Mouse (Mus musculus): ENCODE data around the gene Lamb3. TPM values are rescaled to one million over a fixed set of nuclear protein-coding genes. Genes with fewer than 3 reads are reported as not detected.

Gene Lamb3
- total RNA-seq, 2 experiments from 2014 or later, result 13.7 to 14.9 TPM

- no peak for DNase-seq (ENCODE audit: low spot score)
- intact Hi-C loops (cut with DNase I), result loop anchor here (2.0 kb wide), 1 partner anchor 46 kb away; no protein-coding TSS in a partner anchor
These were observed 123.1 kb downstream of the Lamb3 start for GRCm38 (mm10) chr1:193330626-193331025.

- DNase-seq (ENCODE audit: low spot score), result no peak
- intact Hi-C loops (cut with DNase I), result no loop called here
These were observed 124.5 kb downstream of the Lamb3 start for GRCm38 (mm10) chr1:193332018-193332417.

GRCm38 (mm10) chr1:193332671-193333070, 125.2 kb downstream of the Lamb3 start:
- DNase-seq (ENCODE audit: low spot score), result no peak
- intact Hi-C loops (cut with DNase I), result no loop called here

GRCm38 (mm10) chr1:193333776-193334175, 126.3 kb downstream of the Lamb3 start:
- DNase-seq (ENCODE audit: low spot score), result no peak
- intact Hi-C loops (cut with DNase I), result no loop called here

- intact Hi-C loops (cut with DNase I), result no loop called here
- DNase-seq (ENCODE audit: low spot score), result peak; percentile 20
These were observed 127.0 kb downstream of the Lamb3 start for GRCm38 (mm10) chr1:193334546-193334945.

GRCm38 (mm10) chr1:193336122-193337017, 128.9 kb downstream of the Lamb3 start:
- intact Hi-C loops (cut with DNase I), result no loop called here
- peak; percentile 29 for DNase-seq (ENCODE audit: low spot score)

GRCm38 (mm10) chr1:193337018-193337321, 129.5 kb downstream of the Lamb3 start:
- no peak for DNase-seq (ENCODE audit: low spot score)
- intact Hi-C loops (cut with DNase I), result no loop called here

- DNase-seq (ENCODE audit: low spot score), result no peak
- intact Hi-C loops (cut with DNase I), result no loop called here
These were observed 130.3 kb downstream of the Lamb3 start for GRCm38 (mm10) chr1:193337787-193338310.

- no peak for DNase-seq (ENCODE audit: low spot score)
- intact Hi-C loops (cut with DNase I), result no loop called here
These were observed 131.0 kb downstream of the Lamb3 start for GRCm38 (mm10) chr1:193338363-193338995.

- intact Hi-C loops (cut with DNase I), result no loop called here
- DNase-seq (ENCODE audit: low spot score), result no peak
These were observed 134.9 kb downstream of the Lamb3 start for GRCm38 (mm10) chr1:193342198-193342946.

- intact Hi-C loops (cut with DNase I), result no loop called here
These were observed 136.4 kb downstream of the Lamb3 start for GRCm38 (mm10) chr1:193343853-193344252.

GRCm38 (mm10) chr1:193344976-193345375, 137.5 kb downstream of the Lamb3 start:
- intact Hi-C loops (cut with DNase I), result no loop called here
- no peak for DNase-seq (ENCODE audit: low spot score)

More at GRCm38 (mm10) chr1:193343853-193344252, 136.4 kb downstream of the Lamb3 start:
- no peak for DNase-seq (ENCODE audit: low spot score)

GRCm38 (mm10) chr1:193346908-193347307, 139.4 kb downstream of the Lamb3 start:
- DNase-seq (ENCODE audit: low spot score), result no peak
- intact Hi-C loops (cut with DNase I), result no loop called here

- DNase-seq (ENCODE audit: low spot score), result no peak
- intact Hi-C loops (cut with DNase I), result no loop called here
These were observed 140.9 kb downstream of the Lamb3 start for GRCm38 (mm10) chr1:193348261-193348962.

- DNase-seq (ENCODE audit: low spot score), result no peak
- intact Hi-C loops (cut with DNase I), result no loop called here
These were observed 142.4 kb downstream of the Lamb3 start for GRCm38 (mm10) chr1:193349702-193350545.

GRCm38 (mm10) chr1:193350546-193350801, 143.0 kb downstream of the Lamb3 start:
- no peak for DNase-seq (ENCODE audit: low spot score)
- intact Hi-C loops (cut with DNase I), result no loop called here

- intact Hi-C loops (cut with DNase I), result no loop called here
- DNase-seq (ENCODE audit: low spot score), result no peak
These were observed 144.1 kb downstream of the Lamb3 start for GRCm38 (mm10) chr1:193351583-193351982.

GRCm38 (mm10) chr1:193359199-193359598, 151.7 kb downstream of the Lamb3 start:
- intact Hi-C loops (cut with DNase I), result no loop called here
- no peak for DNase-seq (ENCODE audit: low spot score)

- DNase-seq (ENCODE audit: low spot score), result no peak
- intact Hi-C loops (cut with DNase I), result no loop called here
These were observed 153.7 kb downstream of the Lamb3 start for GRCm38 (mm10) chr1:193361181-193361580.

All from heart, postnatal 25 days (tissue).